ENCODE assay signal across 21 mouse cellular contexts in the genomic region with DNA sequence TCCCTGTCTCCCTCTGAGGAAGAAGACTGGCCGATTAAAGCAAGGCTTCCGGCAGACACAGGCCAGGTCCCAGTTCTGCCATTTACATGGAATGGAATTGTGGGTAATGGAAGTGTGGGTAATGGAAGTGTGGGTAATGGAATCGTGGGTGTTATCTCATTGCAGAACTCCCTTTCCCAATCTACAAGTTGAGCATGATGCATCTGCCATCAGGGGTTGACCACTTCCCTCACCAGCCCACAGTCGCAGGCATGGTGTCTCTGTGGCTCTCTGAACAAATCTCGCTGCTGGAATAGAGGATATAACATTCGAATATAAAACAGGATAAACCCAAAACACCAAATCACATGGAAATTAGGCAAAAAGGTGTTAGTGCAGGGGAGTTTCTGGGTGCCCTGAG. TPM values are rescaled to one million over a fixed set of nuclear protein-coding genes. Genes with fewer than 3 reads are reported as not detected.
"Had no signal": no experiment of that assay in that cellular context is flagged by ENCODE, and none has a peak within 500 bp of the region (broad histone marks: within the 10 kb centered on the region; RNA-seq: fewer than 3 reads in every experiment).

No protein-coding gene starts in this region.

- H3K4me2 ChIP-seq: liver, embryonic 13.5 days; liver, embryonic 15.5 days; lung, embryonic 15.5 days; midbrain, embryonic 13.5 days; midbrain, embryonic 15.5 days; neural tube, embryonic 13.5 days; neural tube, embryonic 15.5 days; stomach, embryonic 15.5 days had no signal

- H3K9ac ChIP-seq: liver, embryonic 13.5 days; liver, embryonic 15.5 days; liver, postnatal 0 days; lung, embryonic 15.5 days; midbrain, embryonic 13.5 days; midbrain, embryonic 15.5 days; neural tube, embryonic 13.5 days; neural tube, embryonic 15.5 days; stomach, embryonic 15.5 days had no signal

- DNase-seq: liver, embryonic 13.5 days; liver, postnatal 0 days; lung, adult 2 months; lung, postnatal 4 days; retina, postnatal 1 day; right cerebral cortex, adult 18-20 months; right cerebral cortex, postnatal 25 days; thymus, adult 2 months; thymus, postnatal 25 days; thymus, postnatal 4 days had no signal

- H3K27me3 ChIP-seq: liver, embryonic 13.5 days; liver, embryonic 15.5 days; lung, embryonic 15.5 days; midbrain, embryonic 13.5 days; midbrain, embryonic 15.5 days; neural tube, embryonic 13.5 days; neural tube, embryonic 15.5 days; stomach, embryonic 15.5 days had no signal

- H3K4me3 ChIP-seq: liver, embryonic 13.5 days; liver, embryonic 15.5 days; lung, embryonic 15.5 days; midbrain, embryonic 10.5 days; midbrain, embryonic 13.5 days; midbrain, embryonic 15.5 days; myocyte; neural tube, embryonic 13.5 days; neural tube, embryonic 15.5 days; stomach, embryonic 15.5 days had no signal

- H3K36me3 ChIP-seq: liver, embryonic 13.5 days; liver, embryonic 15.5 days; lung, embryonic 15.5 days; stomach, embryonic 15.5 days had no signal

- H3K4me1 ChIP-seq: liver, embryonic 13.5 days; liver, embryonic 15.5 days; lung, embryonic 15.5 days; midbrain, embryonic 10.5 days; midbrain, embryonic 13.5 days; midbrain, embryonic 15.5 days; neural tube, embryonic 13.5 days; neural tube, embryonic 15.5 days; stomach, embryonic 15.5 days had no signal

- H3K9me3 ChIP-seq: liver, embryonic 13.5 days; liver, embryonic 15.5 days; lung, embryonic 15.5 days; midbrain, embryonic 10.5 days; midbrain, embryonic 13.5 days; midbrain, embryonic 15.5 days; neural tube, embryonic 13.5 days; neural tube, embryonic 15.5 days; stomach, embryonic 15.5 days had no signal

- ATAC-seq: liver, postnatal 0 days; lung, postnatal 0 days; midbrain, embryonic 13.5 days; midbrain, embryonic 15.5 days had no signal

- H3K27ac ChIP-seq: liver, embryonic 13.5 days; liver, embryonic 15.5 days; lung, embryonic 15.5 days; midbrain, embryonic 10.5 days; midbrain, embryonic 13.5 days; midbrain, embryonic 15.5 days; neural tube, embryonic 13.5 days; neural tube, embryonic 15.5 days; stomach, embryonic 15.5 days; stomach, postnatal 0 days had no signal

RNA-seq across cellular contexts. Expression of gene Gpr65, which starts 57.9 kb away (rescaled TPM):
- polyA plus RNA-seq: myocyte had no signal
